Mouse (Mus musculus): Measurements from ENCODE around the gene Kcnk13. TPM values are rescaled to one million over a fixed set of nuclear protein-coding genes. Genes with fewer than 3 reads are reported as not detected.

The Kcnk13 gene
- polyA plus RNA-seq, 1 experiment from 2014 or later = 0.53 TPM

DNA sequence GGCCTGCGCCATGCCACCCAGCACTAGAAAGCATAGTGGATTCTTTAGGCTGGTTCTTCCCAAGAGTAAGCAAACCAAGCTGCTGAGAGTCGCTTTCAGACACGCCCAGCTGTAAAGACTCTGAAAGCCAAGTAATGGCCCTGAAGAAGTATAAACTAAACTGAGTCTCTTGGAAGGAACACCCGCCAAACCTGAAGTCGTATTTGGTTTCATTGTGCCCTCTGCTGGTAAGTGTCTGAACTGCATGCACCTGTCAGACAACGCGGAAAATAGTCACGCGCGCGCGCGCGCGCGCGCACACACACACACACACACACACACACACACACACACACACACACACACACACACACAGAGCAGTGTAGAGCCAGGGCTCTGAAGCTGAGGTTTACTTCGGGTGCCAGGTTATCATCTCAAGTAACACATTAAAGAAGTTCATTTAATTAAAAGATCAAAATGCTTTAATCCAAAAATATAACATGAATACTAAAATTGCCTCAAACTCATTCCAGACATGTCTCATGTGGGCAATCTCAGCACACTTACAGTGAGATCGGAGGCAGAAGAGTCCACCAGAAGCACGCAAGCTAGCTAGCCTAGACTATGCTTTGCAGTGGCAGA, 142.1 kb downstream of the Kcnk13 start:
- Histone ChIP-seq H3K27ac (ENCODE audit: low read length) (no peak overlapping the region), H3K9ac (ENCODE audit: low read length) (no peak overlapping the region), H3K4me1 (ENCODE audit: control insufficient read depth, insufficient read depth, low read length) (peaks cover 7% of the 10 kb centered on the region), H3K4me3 (replicated peaks; ENCODE audit: low read length) (no peak overlapping the region), H3K4me2 (ENCODE audit: low read depth, low read length) (peak overlapping the region; percentile 21; the same call in 1 of the 2 replicates), H3K36me3 (ENCODE audit: control insufficient read depth, insufficient read depth, low read length) (no peaks in the 10 kb centered on the region), H3K27me3 (ENCODE audit: control insufficient read depth, insufficient read depth, low read length) (no peaks in the 10 kb centered on the region), H3K9me3 (replicated peaks; ENCODE audit: control insufficient read depth, low read length) (no peaks in the 10 kb centered on the region)
- 0 out of 2 replicates have a peak, but pooled peaks have one; percentile 61 for ATAC-seq (ENCODE audit: insufficient read depth, low FRiP score)
- 10% methylated on average over 20 of the region's 20 CpGs for WGBS

GRCm38 (mm10) chr12:100107436-100107835, 143.1 kb downstream of the Kcnk13 start:
- Histone ChIP-seq H3K27ac (ENCODE audit: low read length) (no peak overlapping the region), H3K36me3 (ENCODE audit: control insufficient read depth, insufficient read depth, low read length) (no peaks in the 10 kb centered on the region; the same call in 1 of the 2 replicates), H3K4me3 (replicated peaks; ENCODE audit: low read length) (no peak overlapping the region), H3K4me2 (ENCODE audit: low read depth, low read length) (no peak overlapping the region), H3K9ac (ENCODE audit: low read length) (no peak overlapping the region), H3K4me1 (ENCODE audit: control insufficient read depth, insufficient read depth, low read length) (peaks cover 7% of the 10 kb centered on the region), H3K9me3 (replicated peaks; ENCODE audit: control insufficient read depth, low read length) (no peaks in the 10 kb centered on the region), H3K27me3 (ENCODE audit: control insufficient read depth, insufficient read depth, low read length) (no peaks in the 10 kb centered on the region)
- 48% methylated on average over 4 of the region's 4 CpGs for WGBS
- ATAC-seq (ENCODE audit: insufficient read depth, low FRiP score) = no peak

DNA sequence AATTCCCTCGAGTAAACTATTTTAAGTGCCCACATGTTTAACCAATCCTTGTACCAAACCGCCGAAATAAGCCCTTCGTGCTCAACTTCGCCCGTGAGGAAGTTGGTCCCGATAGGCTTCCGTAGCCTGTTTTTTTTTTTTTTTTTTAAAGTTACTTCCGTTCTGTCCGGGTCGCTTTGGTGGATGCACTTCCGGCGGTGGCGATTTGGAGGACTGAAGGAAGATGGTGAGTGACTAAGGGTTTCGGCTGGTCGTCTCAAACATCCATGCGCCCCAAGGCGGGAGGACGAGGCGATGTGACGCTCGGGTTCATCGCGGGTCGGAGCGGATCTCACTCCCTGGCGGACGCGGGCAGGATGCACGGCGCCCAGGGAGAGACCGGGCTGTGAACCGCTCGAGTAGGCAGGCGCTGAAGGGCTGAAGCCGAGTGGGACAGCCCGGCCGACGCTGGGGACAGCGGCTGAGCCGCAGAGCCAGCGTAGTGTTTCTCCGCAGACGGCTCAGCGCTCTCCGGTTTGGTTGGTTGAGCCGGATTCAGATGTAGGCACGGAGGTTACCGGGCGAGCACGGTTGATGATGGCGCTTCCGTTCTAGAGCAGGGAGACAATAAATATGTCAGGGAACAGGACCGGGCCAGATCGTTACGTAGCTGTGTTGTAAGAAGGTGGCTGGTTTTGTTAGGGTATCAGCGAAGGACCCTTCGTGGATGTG, 145.8 kb downstream of the Kcnk13 start, which contains the start of gene Psmc1:
Psmc1 (plus strand) TSS at position 169 of the 711 bp plus-strand sequence.
- peak within 1 kb of the TSS; percentile 67 for H3K4me2 ChIP-seq (ENCODE audit: low read depth, low read length)
- WGBS = under 1% methylated on average over 58 of the region's 58 CpGs
- peaks cover 10% of the 10 kb centered on the region; the same call in 1 of the 2 replicates for H3K36me3 ChIP-seq (ENCODE audit: control insufficient read depth, insufficient read depth, low read length)
- peak within 1 kb of the TSS; percentile 88 for H3K4me3 ChIP-seq (replicated peaks; ENCODE audit: low read length)
- peak; percentile 84 for ATAC-seq (ENCODE audit: insufficient read depth, low FRiP score)
- H3K27ac ChIP-seq (ENCODE audit: low read length) = peak within 1 kb of the TSS; percentile 84
- peaks cover 7% of the 10 kb centered on the region for H3K4me1 ChIP-seq (ENCODE audit: control insufficient read depth, insufficient read depth, low read length)
- H3K27me3 ChIP-seq (ENCODE audit: control insufficient read depth, insufficient read depth, low read length) = no peaks in the 10 kb centered on the region
- no peaks in the 10 kb centered on the region for H3K9me3 ChIP-seq (replicated peaks; ENCODE audit: control insufficient read depth, low read length)
- H3K9ac ChIP-seq (ENCODE audit: low read length) = peak within 1 kb of the TSS; percentile 85

Small RNA genes lying within 50 kb of the gene (microRNA-seq; reads per million reads assigned to microRNA genes)
- gene Gm23291 = not detected

Other genes starting within 250 kb of the Kcnk13 start
- gene Efcab11, start 80.1 kb upstream of the Kcnk13 start, polyA plus RNA-seq (2015; fragmentation: Nextera tagmentation; extraction: Ambion mirVana) = 9.5 and 9.9 TPM in 2 replicates
- 40.4 and 45.4 TPM in 2 replicates for gene Tdp1, start 80.0 kb upstream of the Kcnk13 start, polyA plus RNA-seq (2015; fragmentation: Nextera tagmentation; extraction: Ambion mirVana)
- 237 and 242 TPM in 2 replicates for gene Psmc1, start 145.7 kb downstream of the Kcnk13 start, polyA plus RNA-seq (2015; fragmentation: Nextera tagmentation; extraction: Ambion mirVana)
- gene Nrde2, start 195.2 kb downstream of the Kcnk13 start, polyA plus RNA-seq (2015; fragmentation: Nextera tagmentation; extraction: Ambion mirVana) = 9.2 and 11.1 TPM in 2 replicates
- 1,641 and 1,693 TPM in 2 replicates for gene Calm1, start 234.9 kb downstream of the Kcnk13 start, polyA plus RNA-seq (2015; fragmentation: Nextera tagmentation; extraction: Ambion mirVana)

Data from stomach, embryonic 16.5 days (tissue).